Mouse (Mus musculus) midbrain, embryonic 15.5 days (tissue): ENCODE data around the gene Wtap. TPM values are rescaled to one million over a fixed set of nuclear protein-coding genes. Genes with fewer than 3 reads are reported as not detected.
A peak's percentile ranks its signal among the peaks of the same experiment; 100 is the strongest.
"Not testable (repeated sequence)": the region's sequence is repeated elsewhere in the genome, so short reads cannot be mapped to it uniquely, and the experiment has no call there.

Source experiments
- ATAC-seq: fragments of 200-750 bp; cut with Nextera tagmentation; replicated peaks from 2 replicates; pipeline ENCODE4 v1.8.0; 2017; ENCODE audit warnings: moderate TSS enrichment
- H3K27ac ChIP-seq: fragments of 300-500 bp; sonication (generic); 2 replicates; pipeline ENCODE4 v1.5.1; 2015; ENCODE audit warnings: mild to moderate bottlenecking, inconsistent platforms
- H3K27me3 ChIP-seq: fragments of 300-500 bp; sonication (generic); replicated peaks from 2 replicates; pipeline ENCODE4 v1.6.1; 2015; ENCODE audit warnings: inconsistent platforms
- H3K36me3 ChIP-seq: fragments of 300-500 bp; sonication (generic); replicated peaks from 2 replicates; pipeline ENCODE4 v1.6.1; 2015; ENCODE audit warnings: inconsistent platforms
- H3K4me1 ChIP-seq: fragments of 300-500 bp; sonication (generic); 2 replicates; pipeline ENCODE4 v1.6.1; 2015; ENCODE audit warnings: inconsistent platforms
- H3K4me2 ChIP-seq: fragments of 300-500 bp; sonication (generic); 2 replicates; pipeline ENCODE4 v1.6.1; 2015; ENCODE audit warnings: inconsistent platforms, mild to moderate bottlenecking, moderate library complexity
- H3K4me3 ChIP-seq: fragments of 300-500 bp; sonication (generic); 2 replicates; pipeline ENCODE4 v1.5.1; 2015; ENCODE audit warnings: mild to moderate bottlenecking, inconsistent platforms
- H3K9ac ChIP-seq: fragments of 300-500 bp; sonication (generic); 2 replicates; pipeline ENCODE4 v1.6.1; 2015; ENCODE audit warnings: mild to moderate bottlenecking, inconsistent platforms
- H3K9me3 ChIP-seq: fragments of 300-500 bp; sonication (generic); 2 replicates; pipeline ENCODE4 v1.6.1; 2016; ENCODE audit warnings: inconsistent platforms
- WGBS: fragments of 180-500 bp; shearing (Covaris S2); methylation state at CpG from one replicate; pipeline ENCODE4 v1.1.7; 2015; ENCODE audit warnings: mixed read lengths; 5-methylcytosine and 5-hydroxymethylcytosine counted together
- polyA plus RNA-seq: library from polyadenylated mRNA; unstranded; fragments of >200 nt; fragmentation: Nextera tagmentation; extraction: Ambion mirVana; gene quantifications from 2 replicates; pipeline ENCODE4 v1.2.1, GENCODE M21; 2015

The Wtap gene
- polyA plus RNA-seq, 1 experiment from 2014 or later: 134 TPM

DNA sequence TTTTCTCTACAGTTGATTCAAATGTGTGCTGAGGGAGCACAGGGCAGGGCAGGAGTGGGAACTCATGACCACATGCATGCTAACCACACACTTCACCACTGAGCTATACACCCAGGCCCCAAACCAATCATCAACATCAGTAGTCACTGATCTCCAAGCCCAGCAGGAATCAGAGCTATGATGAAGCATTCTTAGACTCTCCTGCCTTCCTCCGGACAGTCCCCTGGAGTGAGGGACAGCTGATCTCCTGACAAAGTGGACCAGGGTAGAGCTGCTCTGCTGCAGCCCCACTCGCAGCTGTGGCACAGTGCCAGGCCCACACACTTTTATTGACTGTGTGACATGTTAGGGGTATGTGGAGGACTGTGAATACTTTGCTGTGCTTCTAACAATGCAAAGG lies 34.6 kb downstream of the Wtap start:
- 3% methylated on average over 2 of the region's 2 CpGs for WGBS
- not testable (repeated sequence) for H3K9me3 ChIP-seq, H3K27me3 ChIP-seq, H3K9ac ChIP-seq, ATAC-seq, H3K27ac ChIP-seq, H3K36me3 ChIP-seq
- Histone ChIP-seq H3K4me1 (peaks cover 29% of the 10 kb centered on the region), H3K4me3 (peak overlapping the region; percentile 31), H3K4me2 (peak overlapping the region; percentile 53)

DNA sequence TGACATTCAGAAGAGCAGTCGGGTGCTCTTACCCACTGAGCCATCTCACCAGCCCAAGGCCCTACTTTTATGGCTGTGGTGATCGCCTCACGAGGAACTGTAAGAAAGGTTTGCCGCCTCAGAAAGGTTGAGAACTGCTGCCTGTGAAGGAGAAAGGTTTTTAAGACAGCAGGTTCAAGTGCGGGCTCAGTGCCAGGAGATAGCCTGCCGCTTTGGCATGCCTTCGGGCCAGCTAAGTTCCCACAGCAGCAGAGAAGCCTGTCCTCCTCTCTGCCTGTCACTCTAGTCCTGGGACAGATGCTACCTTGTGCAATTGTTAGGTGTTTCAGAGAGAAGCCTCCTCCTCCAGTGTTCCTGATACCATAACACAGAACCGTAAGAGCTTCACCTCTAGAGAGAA lies 37.3 kb downstream of the Wtap start:
- Histone ChIP-seq H3K36me3 (peaks cover 15% of the 10 kb centered on the region), H3K4me1 (peaks cover 26% of the 10 kb centered on the region), H3K9me3 (no peaks in the 10 kb centered on the region), H3K4me3 (no peak overlapping the region), H3K27me3 (no peaks in the 10 kb centered on the region), H3K9ac (no peak overlapping the region), H3K27ac (no peak overlapping the region), H3K4me2 (no peak overlapping the region)
- WGBS: 93% methylated on average over 8 of the region's 8 CpGs
- no peak for ATAC-seq

DNA sequence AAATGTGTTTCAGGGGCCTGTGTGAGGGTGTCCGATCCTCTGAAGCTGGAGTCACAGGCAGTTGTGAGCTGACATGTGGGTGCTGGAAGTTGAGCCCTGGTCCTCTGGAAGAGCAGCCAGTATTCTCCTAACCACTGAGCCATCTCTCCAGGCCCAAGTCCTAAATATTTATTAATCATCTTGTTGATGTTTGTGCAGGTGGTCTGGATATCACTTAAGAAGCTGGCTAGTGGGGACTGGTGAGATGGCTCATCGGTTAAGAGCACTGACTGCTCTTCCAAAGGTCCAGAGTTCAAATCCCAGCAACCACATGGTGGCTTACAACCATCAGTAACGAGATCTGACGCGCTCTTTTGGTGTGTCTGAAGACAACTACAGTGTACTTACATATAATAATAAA lies 44.3 kb downstream of the Wtap start:
- Histone ChIP-seq H3K9ac (no peak overlapping the region), H3K36me3 (peaks cover 55% of the 10 kb centered on the region), H3K27me3 (no peaks in the 10 kb centered on the region), H3K4me2 (no peak overlapping the region), H3K4me1 (no peaks in the 10 kb centered on the region), H3K27ac (no peak overlapping the region), H3K4me3 (no peak overlapping the region), H3K9me3 (no peaks in the 10 kb centered on the region)
- WGBS: 94% methylated on average over 5 of the region's 5 CpGs
- ATAC-seq: no peak

DNA sequence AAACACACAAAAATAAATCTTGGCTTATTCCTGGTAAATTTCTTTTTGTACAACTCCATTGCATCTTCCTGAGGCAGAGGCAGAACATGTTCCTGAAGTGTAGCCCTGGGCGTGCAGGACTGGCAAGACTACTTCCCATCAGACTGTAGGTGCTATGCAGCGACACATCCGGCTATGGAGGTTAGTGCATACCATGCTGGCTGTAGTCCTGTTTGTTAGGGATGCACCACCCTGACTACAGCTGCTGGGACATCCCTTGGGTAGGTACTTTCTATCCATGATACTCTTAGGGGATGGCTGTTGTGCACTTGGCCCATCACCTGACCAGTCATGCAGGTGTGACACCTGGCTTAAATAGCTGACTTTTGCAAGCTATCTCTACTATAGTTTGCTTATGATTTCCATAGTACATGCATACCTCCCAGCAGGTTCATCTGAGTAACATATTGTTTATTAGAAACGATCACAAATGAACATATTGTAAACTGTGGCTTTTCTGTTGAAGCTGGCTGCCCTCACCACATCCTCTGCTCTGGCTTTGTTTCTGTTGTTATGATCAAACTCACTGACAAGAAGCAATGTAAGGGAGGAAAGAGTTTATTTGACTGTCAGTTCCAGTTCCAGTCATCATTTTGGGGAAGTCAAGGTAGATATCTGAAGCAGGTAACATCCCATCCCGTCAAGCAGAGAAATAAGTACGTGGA lies 51.4 kb downstream of the Wtap start:
- Histone ChIP-seq H3K36me3 (peaks cover 39% of the 10 kb centered on the region), H3K4me1 (peaks cover 4% of the 10 kb centered on the region; the same call in 1 of the 2 replicates), H3K27me3 (no peaks in the 10 kb centered on the region), H3K27ac (no peak overlapping the region), H3K4me3 (no peak overlapping the region), H3K9ac (no peak overlapping the region), H3K4me2 (no peak overlapping the region), H3K9me3 (no peaks in the 10 kb centered on the region)
- 94% methylated on average over 6 of the region's 6 CpGs for WGBS
- no peak for ATAC-seq

DNA sequence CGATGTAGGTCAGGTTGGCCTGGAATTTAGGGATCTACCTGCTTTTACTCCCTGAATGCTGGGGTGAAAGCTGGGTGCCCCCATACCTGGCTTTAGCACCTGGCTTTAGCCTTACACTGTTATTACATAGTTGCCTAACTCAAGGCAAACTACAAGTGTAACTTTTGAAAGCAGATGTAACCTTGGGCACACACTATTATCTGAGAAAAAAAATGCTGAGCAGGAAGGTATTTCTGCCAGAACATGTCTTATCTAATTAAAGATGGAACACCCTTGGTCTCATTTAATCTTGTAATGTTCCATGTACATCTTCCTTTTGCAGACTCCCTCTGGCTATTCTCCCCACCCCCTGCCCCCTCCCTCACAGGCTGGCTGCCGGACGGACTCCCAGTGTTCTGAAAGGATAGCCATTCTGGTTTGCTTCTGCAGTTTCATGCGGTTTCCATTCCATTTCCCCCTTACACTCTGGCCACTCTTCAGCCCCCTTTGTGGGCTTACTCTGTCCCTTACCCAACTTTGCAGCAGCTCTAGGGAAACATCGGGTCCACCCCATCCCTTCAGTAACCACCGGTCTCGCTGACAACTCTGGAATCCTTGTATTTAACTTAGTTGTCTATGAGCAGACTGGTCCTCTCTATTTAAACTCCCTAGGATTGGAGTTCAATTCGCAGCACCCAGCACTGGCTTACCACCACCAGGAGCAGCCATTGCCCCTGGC lies 52.3 kb downstream of the Wtap start:
- Histone ChIP-seq H3K4me1 (peaks cover 4% of the 10 kb centered on the region; the same call in 1 of the 2 replicates), H3K4me3 (no peak overlapping the region), H3K9ac (no peak overlapping the region), H3K27me3 (no peaks in the 10 kb centered on the region), H3K4me2 (no peak overlapping the region), H3K27ac (no peak overlapping the region), H3K9me3 (no peaks in the 10 kb centered on the region), H3K36me3 (peaks cover 36% of the 10 kb centered on the region)
- 81% methylated on average over 8 of the region's 8 CpGs for WGBS
- ATAC-seq: no peak

DNA sequence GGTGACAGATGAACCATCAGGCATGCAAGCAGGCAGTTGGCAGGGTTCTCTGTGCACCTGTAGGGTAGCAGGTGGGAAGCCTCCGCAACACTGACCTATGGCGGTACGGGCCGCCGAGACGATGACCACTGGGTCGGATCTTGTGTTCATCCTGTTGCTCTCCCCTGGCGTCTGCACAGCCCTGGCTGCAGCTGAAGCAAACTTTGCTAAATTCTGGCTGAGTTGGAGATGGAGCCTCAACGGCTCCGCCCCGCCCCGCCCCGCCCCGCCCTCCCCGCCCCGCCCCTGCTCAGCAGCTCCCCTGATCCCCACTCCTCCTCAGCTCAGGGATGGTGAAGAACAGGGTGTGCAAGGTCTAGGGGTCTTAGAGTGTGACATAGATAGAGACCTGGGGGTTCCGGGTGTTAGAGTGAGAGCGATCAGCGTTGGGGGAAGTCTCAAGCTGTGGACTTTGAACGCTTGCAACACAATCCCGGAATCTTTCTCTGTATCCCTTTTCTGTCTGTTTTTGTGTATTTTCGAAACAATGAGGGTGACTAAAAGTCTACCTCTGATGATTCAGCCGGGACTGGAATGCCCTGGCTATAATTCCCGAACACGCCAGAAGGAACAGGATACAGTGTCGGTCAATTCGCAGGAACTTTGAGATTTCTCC lies 53.7 kb downstream of the Wtap start, which contains the start of gene Acat3:
Gene Acat3, minus strand, starts transcription at position 450 of the 655 bp plus-strand sequence.
- Histone ChIP-seq H3K9me3 (no peaks in the 10 kb centered on the region), H3K27me3 (no peaks in the 10 kb centered on the region), H3K36me3 (peaks cover 27% of the 10 kb centered on the region; the same call in 1 of the 2 replicates), H3K4me1 (peaks cover 4% of the 10 kb centered on the region; the same call in 1 of the 2 replicates), H3K27ac (no peak within 1 kb of the TSS), H3K9ac (no peak within 1 kb of the TSS), H3K4me3 (peak within 1 kb of the TSS; percentile 15; the same call in 1 of the 2 replicates), H3K4me2 (peak within 1 kb of the TSS; percentile 44)
- 12% methylated on average over 27 of the region's 27 CpGs for WGBS
- ATAC-seq: peak; percentile 35

DNA sequence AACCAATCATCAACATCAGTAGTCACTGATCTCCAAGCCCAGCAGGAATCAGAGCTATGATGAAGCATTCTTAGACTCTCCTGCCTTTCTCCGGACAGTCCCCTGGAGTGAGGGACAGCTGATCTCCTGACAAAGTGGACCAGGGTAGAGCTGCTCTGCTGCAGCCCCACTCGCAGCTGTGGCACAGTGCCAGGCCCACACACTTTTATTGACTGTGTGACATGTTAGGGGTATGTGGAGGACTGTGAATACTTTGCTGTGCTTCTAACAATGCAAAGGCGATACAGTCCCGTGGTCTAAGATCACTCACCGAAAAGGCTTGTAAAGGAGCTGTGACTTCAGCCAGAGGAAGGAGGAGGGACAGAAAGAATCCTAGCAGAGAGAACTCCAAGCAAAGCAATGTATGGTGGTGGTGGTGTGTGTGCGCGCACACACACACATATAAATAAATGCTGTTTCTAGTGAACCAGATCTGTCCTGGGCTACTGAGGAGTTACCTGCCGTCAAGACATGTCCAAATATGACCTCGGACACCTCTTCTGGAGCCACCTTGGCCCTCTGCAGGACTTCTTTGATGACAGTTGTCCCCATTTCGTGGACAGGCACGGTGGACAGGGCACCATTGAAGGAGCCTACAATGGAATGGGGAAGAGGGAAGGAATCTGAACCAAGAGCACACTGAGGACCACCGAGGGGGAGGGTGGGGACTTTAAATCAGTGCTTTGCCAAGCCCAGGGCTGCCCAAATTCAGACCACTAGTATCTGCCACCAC lies 54.4 kb downstream of the Wtap start:
- not testable (repeated sequence) for H3K4me1 ChIP-seq, H3K27me3 ChIP-seq, H3K27ac ChIP-seq, H3K4me3 ChIP-seq, H3K9me3 ChIP-seq, H3K9ac ChIP-seq
- 47% methylated on average over 3 of the region's 12 CpGs for WGBS
- peak; percentile 72 for ATAC-seq
- Histone ChIP-seq H3K4me2 (peak overlapping the region; percentile 44), H3K36me3 (peaks cover 21% of the 10 kb centered on the region; the same call in 1 of the 2 replicates)

DNA sequence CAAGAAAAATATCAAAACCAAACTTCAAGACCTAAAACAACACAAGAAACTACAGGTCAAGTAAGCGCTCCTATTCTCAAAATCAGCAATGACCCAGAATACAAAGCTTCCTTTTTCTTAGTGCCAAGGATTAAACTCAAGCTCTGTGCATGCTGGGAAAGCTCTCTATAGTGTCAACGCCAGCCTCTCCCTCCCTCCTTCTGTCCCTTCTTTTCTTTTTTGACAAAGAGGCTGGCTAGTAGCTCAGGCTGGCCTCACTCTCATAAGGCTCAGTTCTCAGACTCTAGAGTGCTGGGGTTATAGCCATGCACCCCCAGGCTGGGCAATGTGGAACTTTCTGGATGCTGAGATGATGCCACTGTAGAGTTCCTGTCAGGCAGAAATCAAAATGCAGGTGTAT lies 55.9 kb downstream of the Wtap start:
- ATAC-seq: no peak
- no peak overlapping the region for H3K9ac ChIP-seq
- H3K27ac ChIP-seq: no peak overlapping the region
- no peak overlapping the region for H3K4me2 ChIP-seq
- H3K9me3 ChIP-seq: no peaks in the 10 kb centered on the region
- 25% methylated on average over 2 of the region's 2 CpGs for WGBS
- H3K36me3 ChIP-seq: peaks cover 11% of the 10 kb centered on the region; the same call in 1 of the 2 replicates
- no peak overlapping the region for H3K4me3 ChIP-seq
- H3K4me1 ChIP-seq: peaks cover 4% of the 10 kb centered on the region; the same call in 1 of the 2 replicates
- H3K27me3 ChIP-seq: no peaks in the 10 kb centered on the region

DNA sequence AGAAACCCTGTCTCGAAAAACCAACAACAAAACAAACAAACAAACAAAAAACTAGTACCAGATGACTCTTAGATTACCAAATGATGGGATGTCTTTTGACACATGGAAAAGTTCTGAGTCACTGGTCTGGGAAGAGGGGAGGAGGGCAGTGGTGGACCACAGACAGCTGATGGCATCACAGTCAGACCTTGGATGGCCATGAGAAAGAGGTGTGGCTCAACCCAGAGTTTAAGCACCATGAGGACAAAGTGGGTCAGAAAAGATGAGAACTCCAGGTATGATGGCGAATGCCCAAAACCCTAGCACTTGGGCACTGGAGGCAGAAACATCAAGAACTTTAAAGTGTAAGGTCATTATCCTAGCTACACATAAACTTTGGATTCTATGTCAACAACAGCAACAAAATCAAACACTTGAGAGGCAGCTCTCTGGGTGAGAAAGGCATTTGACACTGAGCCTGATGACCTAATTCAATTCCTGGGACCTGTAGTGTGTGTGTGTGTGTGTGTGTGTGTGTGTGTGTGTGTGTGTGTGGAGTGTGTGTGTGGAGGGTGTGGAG lies 56.5 kb downstream of the Wtap start:
- H3K36me3 ChIP-seq: 0 out of 2 replicates have a peak, but pooled peaks cover 5% of the 10 kb centered on the region
- no peak overlapping the region for H3K27ac ChIP-seq
- no peak overlapping the region for H3K4me2 ChIP-seq
- H3K9ac ChIP-seq: no peak overlapping the region
- no peak for ATAC-seq
- WGBS: 84% methylated on average over 2 of the region's 2 CpGs
- H3K9me3 ChIP-seq: no peaks in the 10 kb centered on the region
- no peaks in the 10 kb centered on the region for H3K27me3 ChIP-seq
- peaks cover 4% of the 10 kb centered on the region; the same call in 1 of the 2 replicates for H3K4me1 ChIP-seq
- no peak overlapping the region for H3K4me3 ChIP-seq

DNA sequence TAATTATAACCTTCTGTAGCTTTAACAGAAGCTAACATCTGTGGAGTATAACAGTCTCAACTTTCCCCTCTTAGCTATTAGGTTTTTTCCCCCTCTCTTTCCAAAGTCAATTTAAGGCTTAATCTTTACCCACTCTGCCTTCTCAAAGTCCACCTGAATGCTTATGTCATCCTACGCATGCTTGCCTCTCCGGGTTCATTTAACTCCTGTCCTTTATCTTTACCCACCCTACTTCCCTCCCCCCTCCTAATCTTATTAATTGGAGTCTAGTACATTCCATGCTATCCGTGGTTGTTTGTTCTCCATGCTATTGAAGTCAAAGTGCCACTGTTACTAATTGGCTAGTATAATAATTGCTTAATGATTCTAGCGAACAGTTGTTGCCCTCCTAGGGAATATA lies 58.2 kb downstream of the Wtap start:
- ATAC-seq: no peak
- Histone ChIP-seq H3K4me2 (no peak overlapping the region), H3K27me3 (no peaks in the 10 kb centered on the region), H3K9ac (no peak overlapping the region), H3K36me3 (no peaks in the 10 kb centered on the region), H3K9me3 (no peaks in the 10 kb centered on the region), H3K4me1 (peaks cover 4% of the 10 kb centered on the region; the same call in 1 of the 2 replicates), H3K27ac (no peak overlapping the region), H3K4me3 (no peak overlapping the region)
- WGBS: 61% methylated on average over 4 of the region's 4 CpGs

DNA sequence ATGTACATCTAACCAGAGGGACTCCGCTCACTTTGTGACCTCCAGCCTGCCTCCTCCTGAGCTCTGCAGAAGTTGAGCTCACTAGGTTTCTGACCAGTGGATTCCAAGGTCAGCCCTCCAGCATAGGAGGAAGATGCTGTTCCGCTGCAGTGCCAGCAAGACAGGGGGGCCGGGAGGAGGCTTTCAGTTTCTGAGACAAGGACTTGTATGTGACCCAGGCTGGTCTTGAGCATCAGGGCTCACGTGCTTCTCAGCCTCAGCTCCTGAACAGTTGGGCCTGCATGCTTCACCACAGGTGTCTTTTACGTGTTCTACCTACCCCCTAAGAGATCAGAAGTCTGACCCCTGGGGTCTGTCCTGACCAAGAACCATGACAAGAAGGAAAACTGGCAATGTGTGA lies 62.4 kb downstream of the Wtap start:
- H3K9me3 ChIP-seq, H3K27ac ChIP-seq, H3K27me3 ChIP-seq, H3K36me3 ChIP-seq, H3K4me2 ChIP-seq, H3K4me1 ChIP-seq, H3K4me3 ChIP-seq, H3K9ac ChIP-seq, ATAC-seq: not testable (repeated sequence)
- 83% methylated on average over 5 of the region's 5 CpGs for WGBS
